Mouse (Mus musculus): Measurements from ENCODE around the gene Klhl33. TPM values are rescaled to one million over a fixed set of nuclear protein-coding genes. Genes with fewer than 3 reads are reported as not detected.

The Klhl33 gene
- 0.05 TPM for polyA plus RNA-seq (2017; shearing (Covaris generic))

GRCm38 (mm10) chr14:50897374-50897765 is at the start of gene Klhl33:
Gene Klhl33 (minus strand): TSS chr14:50897507.

DNA sequence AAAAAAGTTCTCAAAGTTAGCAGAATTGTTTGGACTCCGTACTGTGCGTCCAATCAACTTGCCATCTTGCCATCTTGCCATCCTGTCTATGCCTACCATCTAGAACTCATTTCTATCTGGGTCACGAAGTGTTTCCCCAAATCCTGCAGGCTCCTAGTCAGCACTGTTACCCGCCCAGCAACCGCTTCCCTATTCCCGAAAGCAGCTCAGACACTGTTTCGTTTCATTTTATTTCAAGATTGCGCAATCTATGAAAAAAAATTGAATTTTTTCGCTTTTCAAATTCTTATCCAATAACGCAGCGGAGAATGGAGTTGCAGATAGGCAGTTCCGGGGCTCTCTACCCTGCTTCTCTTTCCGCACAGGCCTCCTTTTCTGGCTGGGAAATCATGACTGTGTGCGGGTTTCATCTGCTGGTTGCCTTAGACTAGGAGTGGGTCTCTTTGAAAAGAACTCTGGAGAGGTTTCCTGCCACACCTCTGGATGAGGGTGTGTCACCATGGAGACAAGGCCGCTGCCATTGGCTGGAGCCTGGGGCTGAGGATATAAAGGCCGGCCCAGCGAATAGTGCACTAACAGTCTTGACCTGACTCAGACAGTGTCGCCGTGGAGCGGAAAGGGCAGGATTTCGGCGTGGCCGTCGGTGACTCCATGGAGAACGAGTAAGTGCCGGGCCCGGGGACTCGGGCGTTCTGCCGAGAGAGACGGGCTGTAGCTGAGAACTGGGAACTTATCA is 46.8 kb upstream of the Klhl33 start, which contains the start of gene Gm49342:
Gm49342 (plus strand) TSS at position 586 of the 736 bp plus-strand sequence.

DNA sequence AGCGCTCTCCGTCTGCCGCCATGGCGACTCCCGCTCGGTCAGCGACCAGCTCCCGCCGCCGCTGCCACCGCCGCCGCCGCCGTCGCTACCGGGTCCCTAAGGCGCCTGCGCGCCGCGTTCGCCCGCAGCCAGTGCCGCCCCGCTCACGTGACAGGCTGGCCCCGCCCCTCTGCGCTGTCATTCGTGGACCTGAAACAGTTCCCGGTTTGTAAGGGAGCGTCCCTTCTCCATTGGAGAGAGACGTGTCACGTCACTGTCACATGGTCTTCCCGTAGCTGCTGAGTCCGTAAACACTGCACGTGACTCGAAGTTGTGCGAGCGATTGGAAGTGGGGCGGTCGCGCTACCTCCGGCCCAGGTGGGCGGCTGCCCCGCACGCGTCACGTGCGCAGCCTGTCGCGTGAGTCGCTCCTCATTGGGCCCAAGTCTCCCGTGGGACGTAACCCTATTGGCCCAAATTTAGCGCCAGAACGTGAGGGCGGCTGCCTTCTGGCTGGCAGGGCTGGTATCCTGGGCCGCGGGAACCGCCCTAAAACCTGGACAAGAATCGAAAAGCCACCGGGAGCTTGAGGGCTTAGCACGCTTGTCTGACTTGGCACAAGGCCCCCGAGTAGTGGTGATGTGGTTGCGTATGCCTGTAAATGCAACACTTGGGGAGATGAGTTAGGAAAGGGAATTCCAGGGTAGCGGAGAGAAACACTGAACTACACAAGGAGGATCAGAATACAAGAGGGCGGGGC is 33.6 kb upstream of the Klhl33 start, which contains the start of the genes Pip4p1 and Pnp:
Pip4p1 (minus strand) TSS at position 103 of the 739 bp plus-strand sequence.
Pnp (plus strand) TSS at position 329 of the 739 bp plus-strand sequence.

DNA sequence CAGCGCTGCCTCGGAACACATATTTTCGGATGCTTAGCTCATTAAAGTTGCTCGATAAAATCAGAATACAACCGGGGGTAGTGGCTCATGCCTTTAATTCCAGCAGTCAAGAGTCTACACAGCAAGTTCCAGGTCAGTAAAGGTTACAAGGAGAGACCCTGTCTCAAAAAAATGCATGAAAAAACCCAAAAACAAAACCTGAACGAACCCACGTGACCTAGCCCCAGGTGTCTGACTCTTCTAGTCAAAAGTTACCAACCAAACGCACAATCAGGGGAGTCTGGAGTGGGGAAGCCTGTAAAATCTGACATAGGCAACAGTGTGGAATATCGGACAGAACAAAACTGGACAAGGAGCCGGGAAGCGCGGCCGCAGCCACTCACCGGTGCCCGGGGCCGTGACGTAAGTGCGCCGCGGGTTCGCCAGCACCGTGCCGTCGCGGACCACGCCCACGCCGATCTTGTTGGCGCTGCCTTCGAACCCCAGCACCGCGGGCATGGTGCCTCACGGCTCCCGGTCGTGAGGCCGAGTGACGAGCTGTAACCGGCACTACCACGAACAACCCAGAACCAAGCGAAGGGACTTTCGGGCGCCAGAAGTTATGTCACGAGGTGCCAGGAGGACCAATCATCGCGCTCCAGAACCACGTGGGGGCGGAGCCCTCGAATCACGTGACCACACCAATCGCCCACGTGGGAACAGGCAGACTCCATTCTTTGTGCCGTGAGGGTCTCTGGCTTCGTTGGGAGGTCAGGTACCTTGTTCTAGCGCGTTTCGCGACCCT is 27.2 kb upstream of the Klhl33 start, which contains the start of the genes Osgep and Apex1:
Osgep (minus strand) TSS at position 613 of the 784 bp plus-strand sequence.
Apex1 (plus strand) TSS at position 688 of the 784 bp plus-strand sequence.

GRCm38 (mm10) chr14:50869889-50870804 is 27.2 kb downstream of the Klhl33 start, which contains the start of gene Tep1:
Gene Tep1 (minus strand): TSS chr14:50870560.

Other genes with a start within 250 kb of the Klhl33 start
- not detected for gene Olfr747, start 204.3 kb downstream of the Klhl33 start, polyA plus RNA-seq (2017; shearing (Covaris generic))
- not detected for gene Olfr748, start 190.1 kb downstream of the Klhl33 start, polyA plus RNA-seq (2017; shearing (Covaris generic))
- not detected for gene Olfr749, start 152.4 kb downstream of the Klhl33 start, polyA plus RNA-seq (2017; shearing (Covaris generic))
- 125 TPM for gene Ttc5, start 112.0 kb downstream of the Klhl33 start, polyA plus RNA-seq (2017; shearing (Covaris generic))
- not detected for gene Ccnb1ip1, start 89.8 kb downstream of the Klhl33 start, polyA plus RNA-seq (2017; shearing (Covaris generic))
- gene Parp2, start 89.7 kb downstream of the Klhl33 start, polyA plus RNA-seq (2017; shearing (Covaris generic)): 76.4 TPM
- 28.8 TPM for gene Tep1, start 26.9 kb downstream of the Klhl33 start, polyA plus RNA-seq (2017; shearing (Covaris generic))
- gene Osgep, start 27.4 kb upstream of the Klhl33 start, polyA plus RNA-seq (2017; shearing (Covaris generic)): 70.8 TPM
- gene Apex1, start 27.5 kb upstream of the Klhl33 start, polyA plus RNA-seq (2017; shearing (Covaris generic)): 86.5 TPM
- 6.1 TPM for gene Pip4p1, start 33.3 kb upstream of the Klhl33 start, polyA plus RNA-seq (2017; shearing (Covaris generic))
- 55.3 TPM for gene Pnp, start 33.6 kb upstream of the Klhl33 start, polyA plus RNA-seq (2017; shearing (Covaris generic))
- gene Gm49342, start 47.0 kb upstream of the Klhl33 start, polyA plus RNA-seq (2017; shearing (Covaris generic)): not detected
- 1.1 TPM for gene Pnp2, start 58.5 kb upstream of the Klhl33 start, polyA plus RNA-seq (2017; shearing (Covaris generic))
- not detected for gene Rnase10, start 110.2 kb upstream of the Klhl33 start, polyA plus RNA-seq (2017; shearing (Covaris generic))
- gene Rnase9, start 144.4 kb upstream of the Klhl33 start, polyA plus RNA-seq (2017; shearing (Covaris generic)): not detected
- not detected for gene Rnase11, start 152.7 kb upstream of the Klhl33 start, polyA plus RNA-seq (2017; shearing (Covaris generic))
- gene Rnase12, start 160.2 kb upstream of the Klhl33 start, polyA plus RNA-seq (2017; shearing (Covaris generic)): not detected
- not detected for gene Olfr750, start 176.9 kb upstream of the Klhl33 start, polyA plus RNA-seq (2017; shearing (Covaris generic))
- gene Rnase4, start 193.6 kb upstream of the Klhl33 start, polyA plus RNA-seq (2017; shearing (Covaris generic)): 19.2 TPM
- gene Ang, start 193.6 kb upstream of the Klhl33 start, polyA plus RNA-seq (2017; shearing (Covaris generic)): 3.6 TPM
- not detected for gene Eddm3b, start 216.9 kb upstream of the Klhl33 start, polyA plus RNA-seq (2017; shearing (Covaris generic))
- 0.93 TPM for gene Rnase6, start 226.4 kb upstream of the Klhl33 start, polyA plus RNA-seq (2017; shearing (Covaris generic))
- gene Rnase1, start 249.3 kb upstream of the Klhl33 start, polyA plus RNA-seq (2017; shearing (Covaris generic)): not detected